Mouse (Mus musculus) ovary, adult 18-20 months (tissue): ENCODE measurements around the gene Lzic.

ENCODE experiments used
- DNase-seq: peaks from one replicate; pipeline ENCODE4 v3.0.0; 2022; ENCODE audit warnings: low spot score, mixed read lengths

Gene Lzic

GRCm38 (mm10) chr4:149526330-149526729, 41.3 kb downstream of the Lzic start:
- no peak for DNase-seq

- no peak for DNase-seq
Observed at GRCm38 (mm10) chr4:149527621-149528354, 42.8 kb downstream of the Lzic start.

GRCm38 (mm10) chr4:149529691-149530090, 44.7 kb downstream of the Lzic start:
- DNase-seq, result no peak

- no peak for DNase-seq
Observed at GRCm38 (mm10) chr4:149539441-149539840, 54.4 kb downstream of the Lzic start.

GRCm38 (mm10) chr4:149541935-149542334, 56.9 kb downstream of the Lzic start:
- no peak for DNase-seq

- DNase-seq, result no peak
Observed at GRCm38 (mm10) chr4:149542431-149542830, 57.4 kb downstream of the Lzic start.

- no peak for DNase-seq
Observed at GRCm38 (mm10) chr4:149542927-149543553, 58.0 kb downstream of the Lzic start.

- no peak for DNase-seq
Observed at GRCm38 (mm10) chr4:149544892-149545291, 59.9 kb downstream of the Lzic start.
